Mouse (Mus musculus) lung, embryonic 16.5 days (tissue): Measurements from ENCODE around the gene Rhbg. TPM values are rescaled to one million over a fixed set of nuclear protein-coding genes. Genes with fewer than 3 reads are reported as not detected.
"Not testable (repeated sequence)": the region's sequence is repeated elsewhere in the genome, so short reads cannot be mapped to it uniquely, and the experiment has no call there.

ENCODE experiments used
- ATAC-seq: fragments of 200-750 bp; cut with Nextera tagmentation; 2 replicates; pipeline ENCODE4 v1.8.0; 2017; ENCODE audit warnings: low read depth, mild to moderate bottlenecking, moderate library complexity
- H3K27ac ChIP-seq: fragments of 300-500 bp; sonication (generic); 2 replicates; pipeline ENCODE4 v1.5.1; 2014; ENCODE audit warnings: mild to moderate bottlenecking, control low read depth, low read length
- H3K27me3 ChIP-seq: fragments of 300-500 bp; sonication (generic); 2 replicates; pipeline ENCODE4 v1.6.1; 2014; ENCODE audit warnings: low read depth, low read length, mixed read lengths; ENCODE audit not compliant: control insufficient read depth, insufficient read depth
- H3K36me3 ChIP-seq: fragments of 300-500 bp; sonication (generic); 2 replicates; pipeline ENCODE4 v1.6.1; 2014; ENCODE audit warnings: low read length; ENCODE audit not compliant: control insufficient read depth, insufficient read depth
- H3K4me1 ChIP-seq: fragments of 300-500 bp; sonication (generic); replicated peaks from 2 replicates; pipeline ENCODE4 v1.6.1; 2014; ENCODE audit warnings: low read length, mixed read lengths; ENCODE audit not compliant: control insufficient read depth, insufficient read depth
- H3K4me2 ChIP-seq: fragments of 300-500 bp; sonication (generic); 2 replicates; pipeline ENCODE4 v1.6.1; 2014; ENCODE audit warnings: low read depth, low read length, control low read depth
- H3K4me3 ChIP-seq: fragments of 300-500 bp; sonication (generic); 2 replicates; pipeline ENCODE4 v1.5.1; 2014; ENCODE audit warnings: mild to moderate bottlenecking, low read length, control low read depth
- H3K9ac ChIP-seq: fragments of 300-500 bp; sonication (generic); 2 replicates; pipeline ENCODE4 v1.6.1; 2014; ENCODE audit warnings: low read length, control low read depth
- H3K9me3 ChIP-seq: fragments of 300-500 bp; sonication (generic); 2 replicates; pipeline ENCODE4 v1.6.1; 2016; ENCODE audit warnings: low read length; ENCODE audit not compliant: control insufficient read depth
- WGBS: fragments of 180-500 bp; shearing (Covaris S2); extraction: QIAGEN DNeasy Blood & Tissue Kit; methylation state at CpG from one replicate; pipeline ENCODE4 v1.1.7; 2014; 5-methylcytosine and 5-hydroxymethylcytosine counted together
- polyA plus RNA-seq: library from polyadenylated mRNA; unstranded; fragments of >200 nt; fragmentation: Nextera tagmentation; extraction: Ambion mirVana; gene quantifications from 2 replicates; pipeline ENCODE4 v1.2.1, GENCODE M21; 2015

The Rhbg gene
- polyA plus RNA-seq, 1 experiment from 2014 or later = 0.69 TPM

DNA sequence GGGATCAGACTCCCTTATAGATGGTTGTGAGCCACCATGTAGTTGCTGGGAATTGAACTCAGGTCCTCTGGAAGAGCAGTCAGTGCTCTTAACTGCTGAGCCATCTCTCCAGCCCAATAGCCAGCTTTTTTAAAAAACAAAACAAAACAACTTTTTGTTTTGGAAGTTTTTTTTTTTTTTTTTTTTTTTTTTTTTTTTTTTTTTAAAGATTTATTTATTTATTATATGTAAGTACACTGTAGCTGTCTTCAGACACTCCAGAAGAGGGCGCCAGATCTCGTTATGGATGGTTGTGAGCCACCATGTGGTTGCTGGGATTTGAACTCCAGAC, 31.0 kb upstream of the Rhbg start:
- no CpG with 5 or more reads among the region's 2 CpGs for WGBS

GRCm38 (mm10) chr3:88284815-88285564, 30.5 kb upstream of the Rhbg start:
- WGBS = 91% methylated on average over 14 of the region's 14 CpGs
- not testable (repeated sequence) for H3K4me3 ChIP-seq, H3K36me3 ChIP-seq, H3K9ac ChIP-seq, H3K27me3 ChIP-seq, H3K27ac ChIP-seq, H3K4me2 ChIP-seq, H3K4me1 ChIP-seq, ATAC-seq, H3K9me3 ChIP-seq

More for the DNA sequence above, 31.0 kb upstream of the Rhbg start:
- not testable (repeated sequence) for H3K36me3 ChIP-seq, H3K9me3 ChIP-seq, H3K9ac ChIP-seq, H3K4me3 ChIP-seq, ATAC-seq, H3K4me2 ChIP-seq, H3K27ac ChIP-seq, H3K27me3 ChIP-seq, H3K4me1 ChIP-seq

GRCm38 (mm10) chr3:88281141-88281916, 26.8 kb upstream of the Rhbg start:
- not testable (repeated sequence) for H3K4me3 ChIP-seq, H3K4me1 ChIP-seq, H3K27ac ChIP-seq, ATAC-seq, H3K4me2 ChIP-seq, H3K9me3 ChIP-seq, H3K9ac ChIP-seq, H3K27me3 ChIP-seq, H3K36me3 ChIP-seq
- WGBS = 61% methylated on average over 11 of the region's 11 CpGs

DNA sequence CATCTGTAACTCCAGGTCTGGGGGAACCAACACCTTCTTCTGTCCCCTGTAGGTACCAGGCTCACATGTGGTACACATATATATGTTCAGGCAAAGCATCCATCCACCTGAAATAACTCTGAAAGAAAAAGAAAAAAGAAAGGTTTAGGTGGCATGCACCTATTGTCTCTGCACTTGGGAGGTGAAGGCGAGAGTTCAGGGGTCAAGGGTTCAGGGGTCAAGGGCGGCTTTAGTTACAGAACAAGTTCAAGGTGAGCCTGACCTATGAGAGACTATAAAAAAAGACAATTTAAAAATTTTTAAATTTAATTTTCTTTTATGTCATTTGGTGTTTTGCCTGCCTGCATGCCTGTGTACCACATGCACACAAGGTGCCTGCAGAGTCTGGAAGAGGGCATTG, 25.5 kb upstream of the Rhbg start:
- H3K9ac ChIP-seq = no peak overlapping the region
- no peaks in the 10 kb centered on the region for H3K27me3 ChIP-seq
- H3K4me2 ChIP-seq = no peak overlapping the region
- no peaks in the 10 kb centered on the region for H3K9me3 ChIP-seq
- no peak for ATAC-seq
- no peaks in the 10 kb centered on the region for H3K36me3 ChIP-seq
- 80% methylated on average over 2 of the region's 2 CpGs for WGBS
- no peaks in the 10 kb centered on the region for H3K4me1 ChIP-seq
- no peak overlapping the region for H3K27ac ChIP-seq
- no peak overlapping the region for H3K4me3 ChIP-seq

- Histone ChIP-seq H3K36me3 (no peaks in the 10 kb centered on the region), H3K4me2 (no peak overlapping the region), H3K27me3 (no peaks in the 10 kb centered on the region), H3K4me3 (no peak overlapping the region), H3K4me1 (no peaks in the 10 kb centered on the region), H3K27ac (no peak overlapping the region), H3K9me3 (no peaks in the 10 kb centered on the region), H3K9ac (no peak overlapping the region)
- 31% methylated on average over 7 of the region's 7 CpGs for WGBS
- ATAC-seq = no peak
Observed at GRCm38 (mm10) chr3:88276529-88277143, 22.1 kb upstream of the Rhbg start.

- no peaks in the 10 kb centered on the region for H3K27me3 ChIP-seq
- H3K4me3 ChIP-seq = no peak overlapping the region
- no peaks in the 10 kb centered on the region for H3K9me3 ChIP-seq
- H3K4me1 ChIP-seq = no peaks in the 10 kb centered on the region
- H3K27ac ChIP-seq = no peak overlapping the region
- H3K4me2 ChIP-seq = no peak overlapping the region
- H3K9ac ChIP-seq = no peak overlapping the region
- 77% methylated on average over 2 of the region's 2 CpGs for WGBS
- H3K36me3 ChIP-seq = no peaks in the 10 kb centered on the region
- ATAC-seq = no peak
Observed at GRCm38 (mm10) chr3:88276121-88276520, 21.6 kb upstream of the Rhbg start.

DNA sequence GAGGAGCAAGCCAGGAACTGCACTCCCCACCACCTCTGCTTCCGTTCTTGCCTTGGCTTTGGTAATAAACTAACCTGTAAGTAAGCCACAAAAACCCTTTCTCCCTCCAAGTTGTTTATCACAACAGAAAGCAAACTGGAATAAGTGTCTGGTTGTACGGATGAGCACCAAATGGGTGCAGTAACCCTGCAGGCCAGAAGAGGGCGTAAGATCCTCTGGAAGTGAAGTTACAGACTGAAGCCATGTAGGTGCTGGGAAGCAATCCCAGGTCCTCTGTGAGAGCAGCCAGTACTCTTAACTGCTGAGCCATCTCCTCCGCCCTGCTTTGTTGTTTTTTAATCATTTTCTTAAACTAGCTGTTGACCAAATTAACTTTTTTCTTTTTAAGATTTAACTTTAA, 19.5 kb upstream of the Rhbg start:
- Histone ChIP-seq H3K9ac (no peak overlapping the region), H3K36me3 (no peaks in the 10 kb centered on the region), H3K27me3 (no peaks in the 10 kb centered on the region), H3K4me2 (no peak overlapping the region), H3K27ac (no peak overlapping the region), H3K9me3 (no peaks in the 10 kb centered on the region), H3K4me1 (no peaks in the 10 kb centered on the region), H3K4me3 (no peak overlapping the region)
- no peak for ATAC-seq
- WGBS = 93% methylated on average over 4 of the region's 4 CpGs

DNA sequence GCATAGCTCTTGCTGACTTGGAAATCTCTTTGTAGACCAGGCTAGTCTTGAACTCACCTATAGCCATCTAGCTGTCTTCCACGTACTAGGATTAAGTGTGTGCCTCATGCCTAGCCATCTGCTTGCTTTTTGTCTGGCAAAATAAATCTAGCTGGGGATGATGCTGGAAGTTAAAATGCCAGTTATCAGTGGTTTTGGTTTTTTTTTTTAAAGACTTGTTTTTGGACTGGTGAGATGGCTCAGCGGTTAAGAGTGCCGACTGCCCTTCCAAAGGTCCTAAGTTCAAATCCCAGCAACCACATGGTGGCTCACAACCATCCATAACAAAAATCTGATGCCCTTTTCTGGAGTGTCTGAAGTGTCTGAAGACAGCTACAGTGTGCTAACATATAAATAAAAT, 17.4 kb upstream of the Rhbg start:
- H3K27ac ChIP-seq = no peak overlapping the region
- H3K36me3 ChIP-seq = no peaks in the 10 kb centered on the region
- H3K9ac ChIP-seq = no peak overlapping the region
- H3K4me3 ChIP-seq = no peak overlapping the region
- no peak overlapping the region for H3K4me2 ChIP-seq
- WGBS = 87% methylated on average over 3 of the region's 3 CpGs
- ATAC-seq = no peak
- no peaks in the 10 kb centered on the region for H3K9me3 ChIP-seq
- no peaks in the 10 kb centered on the region for H3K4me1 ChIP-seq
- H3K27me3 ChIP-seq = no peaks in the 10 kb centered on the region

DNA sequence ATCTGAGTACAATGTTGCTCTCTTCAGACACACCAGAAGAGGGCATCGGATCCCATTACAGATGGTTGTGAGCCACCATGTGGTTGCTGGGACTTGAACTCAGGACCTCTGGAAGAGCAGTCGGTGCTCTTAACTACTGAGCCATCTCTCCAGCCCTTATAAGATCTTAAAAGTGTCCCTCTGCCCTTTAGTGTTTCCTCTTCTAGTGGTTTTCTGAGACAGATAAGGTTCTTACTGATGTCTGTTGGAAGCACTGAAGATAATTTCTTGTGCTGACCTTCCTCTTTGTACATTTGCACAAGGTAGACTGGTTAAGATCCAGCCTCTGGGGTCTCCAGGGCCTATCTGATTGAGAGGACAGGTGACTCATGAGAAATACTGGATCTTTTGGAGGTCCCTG, 16.8 kb upstream of the Rhbg start:
- 77% methylated on average over 2 of the region's 2 CpGs for WGBS
- H3K4me2 ChIP-seq, H3K9me3 ChIP-seq, H3K27me3 ChIP-seq, ATAC-seq, H3K9ac ChIP-seq, H3K36me3 ChIP-seq, H3K27ac ChIP-seq, H3K4me3 ChIP-seq, H3K4me1 ChIP-seq: not testable (repeated sequence)
